Mouse (Mus musculus): ENCODE data around the gene Bpifb3. TPM values are rescaled to one million over a fixed set of nuclear protein-coding genes. Genes with fewer than 3 reads are reported as not detected.

Gene Bpifb3
- not detected in 2 replicates for polyA plus RNA-seq (2015; fragmentation: Nextera tagmentation; extraction: Ambion mirVana)

- Histone ChIP-seq H3K9ac (no peak within 1 kb of the TSS), H3K27me3 (replicated peaks) (no peaks in the 10 kb centered on the region), H3K4me3 (replicated peaks) (no peak within 1 kb of the TSS), H3K27ac (no peak within 1 kb of the TSS), H3K9me3 (no peaks in the 10 kb centered on the region), H3K4me1 (replicated peaks) (no peaks in the 10 kb centered on the region), H3K4me2 (replicated peaks) (no peak within 1 kb of the TSS), H3K36me3 (no peaks in the 10 kb centered on the region)
- WGBS, result 76% methylated on average over 8 of the region's 8 CpGs
- ATAC-seq, result no peak
These were observed at the start of gene Bpifb3 for GRCm38 (mm10) chr2:153917930-153918329. Bpifb3 (plus strand) TSS chr2:153918230.

- WGBS, result 80% methylated on average over 4 of the region's 4 CpGs
- Histone ChIP-seq H3K4me1 (replicated peaks) (no peaks in the 10 kb centered on the region), H3K4me3 (replicated peaks) (no peak within 1 kb of the TSS), H3K9ac (no peak within 1 kb of the TSS), H3K27ac (no peak within 1 kb of the TSS), H3K9me3 (no peaks in the 10 kb centered on the region), H3K27me3 (replicated peaks) (no peaks in the 10 kb centered on the region), H3K36me3 (no peaks in the 10 kb centered on the region), H3K4me2 (replicated peaks) (no peak within 1 kb of the TSS)
- no peak for ATAC-seq
These were observed 47.0 kb upstream of the Bpifb3 start, which contains the start of gene Sun5 for GRCm38 (mm10) chr2:153870984-153871383. Sun5 (minus strand) TSS chr2:153871084.

GRCm38 (mm10) chr2:153874745-153875144 lies 43.3 kb upstream of the Bpifb3 start, which contains the start of gene Bpifb2:
Bpifb2 (plus strand) TSS chr2:153875045.
- no peak within 1 kb of the TSS for H3K9ac ChIP-seq
- H3K9me3 ChIP-seq, result no peaks in the 10 kb centered on the region
- H3K4me1 ChIP-seq (replicated peaks), result no peaks in the 10 kb centered on the region
- no peak within 1 kb of the TSS for H3K27ac ChIP-seq
- no peak within 1 kb of the TSS for H3K4me3 ChIP-seq (replicated peaks)
- no peaks in the 10 kb centered on the region for H3K36me3 ChIP-seq
- no peak for ATAC-seq
- no peak within 1 kb of the TSS for H3K4me2 ChIP-seq (replicated peaks)
- H3K27me3 ChIP-seq (replicated peaks), result no peaks in the 10 kb centered on the region
- WGBS, result 68% methylated on average over 9 of the region's 9 CpGs

GRCm38 (mm10) chr2:153899111-153899510 lies 18.9 kb upstream of the Bpifb3 start:
- Histone ChIP-seq H3K4me3 (replicated peaks) (no peak overlapping the region), H3K4me1 (replicated peaks) (no peaks in the 10 kb centered on the region), H3K9ac (no peak overlapping the region), H3K27me3 (replicated peaks) (no peaks in the 10 kb centered on the region), H3K27ac (no peak overlapping the region), H3K4me2 (replicated peaks) (no peak overlapping the region), H3K36me3 (no peaks in the 10 kb centered on the region), H3K9me3 (no peaks in the 10 kb centered on the region)
- WGBS, result 78% methylated on average over 5 of the region's 5 CpGs
- ATAC-seq, result no peak

GRCm38 (mm10) chr2:153900088-153900487 lies 17.9 kb upstream of the Bpifb3 start, which contains the start of gene Bpifb6:
Bpifb6 (plus strand) TSS chr2:153900388.
- no peak for ATAC-seq

GRCm38 (mm10) chr2:153902726-153903125 lies 15.3 kb upstream of the Bpifb3 start:
- Histone ChIP-seq H3K4me3 (replicated peaks) (no peak overlapping the region), H3K9me3 (no peaks in the 10 kb centered on the region), H3K27ac (no peak overlapping the region), H3K4me2 (replicated peaks) (no peak overlapping the region), H3K36me3 (no peaks in the 10 kb centered on the region), H3K9ac (no peak overlapping the region), H3K4me1 (replicated peaks) (no peaks in the 10 kb centered on the region), H3K27me3 (replicated peaks) (no peaks in the 10 kb centered on the region)
- no peak for ATAC-seq
- whole genome bisulfite sequencing, result 76% methylated on average over 6 of the region's 6 CpGs

More at GRCm38 (mm10) chr2:153900088-153900487, 17.9 kb upstream of the Bpifb3 start, which contains the start of gene Bpifb6:
- H3K4me3 ChIP-seq (replicated peaks), result no peak within 1 kb of the TSS
- H3K9me3 ChIP-seq, result no peaks in the 10 kb centered on the region
- H3K4me2 ChIP-seq (replicated peaks), result no peak within 1 kb of the TSS
- H3K4me1 ChIP-seq (replicated peaks), result no peaks in the 10 kb centered on the region
- WGBS, result 75% methylated on average over 4 of the region's 4 CpGs
- H3K27me3 ChIP-seq (replicated peaks), result no peaks in the 10 kb centered on the region
- H3K27ac ChIP-seq, result no peak within 1 kb of the TSS
- no peak within 1 kb of the TSS for H3K9ac ChIP-seq
- no peaks in the 10 kb centered on the region for H3K36me3 ChIP-seq

- 89% methylated on average over 4 of the region's 4 CpGs for WGBS
- no peaks in the 10 kb centered on the region for H3K4me1 ChIP-seq (replicated peaks)
- ATAC-seq, result no peak
These were observed 11.4 kb upstream of the Bpifb3 start for GRCm38 (mm10) chr2:153906626-153907025.

GRCm38 (mm10) chr2:153914151-153914550 lies 3.9 kb upstream of the Bpifb3 start:
- no peaks in the 10 kb centered on the region for H3K27me3 ChIP-seq (replicated peaks)
- H3K27ac ChIP-seq, result no peak overlapping the region
- H3K4me2 ChIP-seq (replicated peaks), result no peak overlapping the region
- WGBS, result 71% methylated on average over 5 of the region's 5 CpGs
- no peak for ATAC-seq
- H3K36me3 ChIP-seq, result no peaks in the 10 kb centered on the region
- H3K4me1 ChIP-seq (replicated peaks), result no peaks in the 10 kb centered on the region
- no peak overlapping the region for H3K9ac ChIP-seq
- no peak overlapping the region for H3K4me3 ChIP-seq (replicated peaks)
- H3K9me3 ChIP-seq, result no peaks in the 10 kb centered on the region

More at GRCm38 (mm10) chr2:153906626-153907025, 11.4 kb upstream of the Bpifb3 start:
- Histone ChIP-seq H3K4me2 (replicated peaks) (no peak overlapping the region), H3K36me3 (no peaks in the 10 kb centered on the region), H3K27ac (no peak overlapping the region), H3K27me3 (replicated peaks) (no peaks in the 10 kb centered on the region), H3K4me3 (replicated peaks) (no peak overlapping the region), H3K9me3 (no peaks in the 10 kb centered on the region), H3K9ac (no peak overlapping the region)

GRCm38 (mm10) chr2:153921246-153921645 lies 3.2 kb downstream of the Bpifb3 start:
- H3K4me2 ChIP-seq (replicated peaks), result no peak overlapping the region
- H3K4me3 ChIP-seq (replicated peaks), result no peak overlapping the region
- no peaks in the 10 kb centered on the region for H3K9me3 ChIP-seq
- no peaks in the 10 kb centered on the region for H3K4me1 ChIP-seq (replicated peaks)
- ATAC-seq, result no peak
- no peaks in the 10 kb centered on the region for H3K36me3 ChIP-seq
- no peak overlapping the region for H3K27ac ChIP-seq
- H3K9ac ChIP-seq, result no peak overlapping the region
- no peaks in the 10 kb centered on the region for H3K27me3 ChIP-seq (replicated peaks)
- WGBS, result 85% methylated on average over 6 of the region's 6 CpGs

- H3K4me2 ChIP-seq (replicated peaks), result no peak overlapping the region
- H3K27me3 ChIP-seq (replicated peaks), result no peaks in the 10 kb centered on the region
- peak; percentile 36; the same call in 1 of the 2 replicates for ATAC-seq
- H3K27ac ChIP-seq, result no peak overlapping the region
- no peaks in the 10 kb centered on the region for H3K4me1 ChIP-seq (replicated peaks)
- H3K36me3 ChIP-seq, result no peaks in the 10 kb centered on the region
- H3K9me3 ChIP-seq, result no peaks in the 10 kb centered on the region
- no peak overlapping the region for H3K9ac ChIP-seq
- H3K4me3 ChIP-seq (replicated peaks), result no peak overlapping the region
- WGBS, result 50% methylated on average over 3 of the region's 3 CpGs
These were observed 11.9 kb downstream of the Bpifb3 start for GRCm38 (mm10) chr2:153929871-153930413.

GRCm38 (mm10) chr2:153931125-153931524 lies 13.1 kb downstream of the Bpifb3 start:
- no peak for ATAC-seq
- H3K27ac ChIP-seq, result no peak overlapping the region
- H3K9ac ChIP-seq, result no peak overlapping the region
- H3K4me2 ChIP-seq (replicated peaks), result no peak overlapping the region
- H3K9me3 ChIP-seq, result no peaks in the 10 kb centered on the region
- H3K36me3 ChIP-seq, result no peaks in the 10 kb centered on the region
- H3K4me1 ChIP-seq (replicated peaks), result no peaks in the 10 kb centered on the region
- WGBS, result 74% methylated on average over 6 of the region's 6 CpGs
- no peak overlapping the region for H3K4me3 ChIP-seq (replicated peaks)
- H3K27me3 ChIP-seq (replicated peaks), result no peaks in the 10 kb centered on the region

GRCm38 (mm10) chr2:153933311-153933710 lies 15.3 kb downstream of the Bpifb3 start:
- Histone ChIP-seq H3K4me1 (replicated peaks) (no peaks in the 10 kb centered on the region), H3K36me3 (no peaks in the 10 kb centered on the region), H3K4me2 (replicated peaks) (no peak overlapping the region), H3K9me3 (no peaks in the 10 kb centered on the region), H3K4me3 (replicated peaks) (no peak overlapping the region), H3K27ac (no peak overlapping the region), H3K27me3 (replicated peaks) (no peaks in the 10 kb centered on the region), H3K9ac (no peak overlapping the region)
- ATAC-seq, result no peak
- WGBS, result 75% methylated on average over 6 of the region's 6 CpGs

- WGBS, result 85% methylated on average over 6 of the region's 6 CpGs
- ATAC-seq, result no peak
These were observed 17.3 kb downstream of the Bpifb3 start for GRCm38 (mm10) chr2:153935348-153935747.

More at GRCm38 (mm10) chr2:153935348-153935747, 17.3 kb downstream of the Bpifb3 start:
- Histone ChIP-seq H3K4me1 (replicated peaks) (no peaks in the 10 kb centered on the region), H3K4me3 (replicated peaks) (no peak overlapping the region), H3K9ac (no peak overlapping the region), H3K36me3 (no peaks in the 10 kb centered on the region), H3K9me3 (no peaks in the 10 kb centered on the region), H3K27ac (no peak overlapping the region), H3K4me2 (replicated peaks) (no peak overlapping the region), H3K27me3 (replicated peaks) (no peaks in the 10 kb centered on the region)
